Mouse (Mus musculus): ENCODE measurements around the gene Med20. TPM values are rescaled to one million over a fixed set of nuclear protein-coding genes. Genes with fewer than 3 reads are reported as not detected.
"Not testable (repeated sequence)": the region's sequence is repeated elsewhere in the genome, so short reads cannot be mapped to it uniquely, and the experiment has no call there.

Gene Med20
- polyA plus RNA-seq, 1 experiment from 2014 or later = 46.9 TPM

- no peak for DNase-seq (ENCODE audit: low spot score)
These were observed 15.1 kb upstream of the Med20 start for GRCm38 (mm10) chr17:47596162-47596838.

GRCm38 (mm10) chr17:47596839-47597164 lies 14.6 kb upstream of the Med20 start:
- no peak for DNase-seq (ENCODE audit: low spot score)

DNA sequence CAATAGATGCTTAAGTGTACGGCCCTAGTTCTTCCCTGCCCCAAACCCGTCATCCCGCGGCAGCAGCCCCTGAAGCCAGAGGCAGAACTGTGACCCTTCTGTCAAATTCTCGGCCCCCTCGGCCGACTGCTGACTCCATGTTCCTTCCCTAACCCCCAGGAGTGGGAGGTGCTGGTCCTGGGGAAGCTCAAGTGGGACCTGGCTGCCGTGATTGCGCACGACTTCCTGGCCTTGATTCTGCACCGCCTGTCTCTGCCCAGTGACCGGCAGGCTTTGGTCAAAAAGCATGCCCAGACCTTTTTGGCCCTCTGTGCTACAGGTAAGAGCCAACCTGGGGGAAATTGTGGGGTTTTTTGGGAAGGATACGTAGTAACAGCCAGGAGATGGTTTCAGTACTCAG lies 14.1 kb upstream of the Med20 start:
- DNase-seq (ENCODE audit: low spot score) = no peak

- DNase-seq (ENCODE audit: low spot score) = peak; percentile 75
These were observed 13.4 kb upstream of the Med20 start for GRCm38 (mm10) chr17:47597838-47598579.

DNA sequence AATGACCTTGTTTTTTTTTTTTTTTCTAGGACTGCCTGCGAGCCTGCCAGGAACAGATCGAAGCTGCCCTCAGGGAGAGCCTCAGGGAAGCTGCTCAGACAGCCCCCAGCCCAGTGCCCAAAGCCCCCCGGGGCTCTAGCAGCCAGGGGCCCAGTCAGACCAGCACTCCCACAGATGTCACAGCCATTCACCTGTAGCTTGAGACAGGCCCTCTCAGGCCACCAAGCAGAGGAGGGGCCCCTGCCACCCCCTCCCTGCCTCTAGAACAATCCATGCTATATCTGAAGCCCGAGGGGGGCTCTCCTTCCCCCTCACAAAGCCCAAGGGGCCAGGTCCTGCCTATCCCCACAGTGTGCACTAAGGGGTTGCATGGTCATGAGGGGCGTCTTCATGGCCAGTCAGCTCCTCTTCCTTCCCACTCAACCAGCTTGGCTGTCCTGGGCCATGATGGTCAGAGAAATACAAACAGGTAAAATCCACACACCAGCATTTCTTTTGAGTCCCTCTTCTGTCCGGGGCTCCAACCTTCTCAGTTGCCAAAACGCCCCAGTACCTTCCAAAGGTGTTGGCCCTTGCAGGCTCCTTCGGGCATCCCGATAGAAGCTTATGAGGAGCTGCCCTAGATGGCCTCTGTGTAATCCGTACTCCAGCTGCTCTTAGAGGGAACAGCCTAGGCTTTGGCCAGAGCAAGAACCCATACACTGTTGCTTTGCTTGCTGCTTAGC lies 12.6 kb upstream of the Med20 start:
- not testable (repeated sequence) for DNase-seq (ENCODE audit: low spot score)

GRCm38 (mm10) chr17:47599511-47600297 lies 11.7 kb upstream of the Med20 start:
- peak; percentile 49 for DNase-seq (ENCODE audit: low spot score)

- DNase-seq (ENCODE audit: low spot score) = peak; percentile 81
These were observed 10.6 kb upstream of the Med20 start for GRCm38 (mm10) chr17:47600601-47601388.

DNA sequence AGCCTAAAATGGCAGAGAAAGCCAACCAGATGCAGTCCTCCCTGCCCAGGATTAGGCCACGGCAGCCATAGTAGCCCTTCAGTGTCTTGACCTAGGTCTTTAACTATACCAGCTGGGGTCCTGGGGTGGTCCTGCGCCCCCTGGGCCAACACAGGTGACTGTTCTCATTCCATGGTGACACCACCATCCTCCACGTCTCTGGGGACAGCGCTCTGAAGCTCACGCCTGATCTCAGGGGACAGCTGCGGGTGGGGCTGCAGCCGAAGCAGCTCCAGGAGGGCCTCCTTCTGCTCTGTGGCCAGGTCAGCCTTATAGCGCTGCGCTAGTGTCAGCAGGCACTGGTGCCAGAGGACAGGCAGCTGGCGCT lies 10.0 kb upstream of the Med20 start:
- no peak for DNase-seq (ENCODE audit: low spot score)

DNA sequence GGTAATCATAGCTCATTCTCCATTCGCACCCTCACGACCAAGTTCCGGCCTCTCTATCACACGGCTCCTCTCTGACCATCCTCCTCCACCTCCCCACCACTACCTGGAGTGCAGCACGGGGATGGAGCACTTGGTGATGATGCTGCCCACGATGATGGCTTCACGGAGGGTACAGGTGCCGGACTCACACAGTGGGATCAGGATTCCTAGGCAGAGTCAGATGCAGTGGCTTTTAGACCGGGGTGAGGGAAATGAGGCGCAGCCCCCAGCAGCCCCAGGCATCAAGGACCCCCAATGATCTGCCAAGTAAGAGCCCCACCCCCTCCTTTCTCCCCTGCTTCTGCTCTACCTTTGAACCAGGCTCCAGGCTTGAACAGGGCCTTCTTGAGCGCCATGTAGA lies 9.1 kb upstream of the Med20 start:
- no peak for DNase-seq (ENCODE audit: low spot score)

DNA sequence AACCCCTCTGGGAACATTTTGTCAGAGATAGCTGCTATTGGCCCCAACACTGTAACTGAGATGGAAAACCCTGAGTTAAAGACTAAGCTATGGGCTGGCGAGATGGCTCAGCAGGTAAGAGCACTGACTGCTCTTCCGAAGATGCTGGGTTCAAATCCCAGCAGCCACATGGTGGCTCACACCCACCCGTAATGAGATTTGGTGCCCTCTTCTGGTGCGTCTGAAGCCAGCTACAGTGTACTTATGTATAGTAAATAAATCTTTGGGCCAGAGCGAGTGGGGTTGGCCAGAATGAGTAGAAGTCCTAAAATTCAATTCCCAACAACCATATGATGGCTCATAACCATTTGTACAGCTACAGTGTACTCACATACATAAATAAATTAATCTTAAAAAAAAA lies 5.2 kb upstream of the Med20 start:
- DNase-seq (ENCODE audit: low spot score) = peak; percentile 51

DNA sequence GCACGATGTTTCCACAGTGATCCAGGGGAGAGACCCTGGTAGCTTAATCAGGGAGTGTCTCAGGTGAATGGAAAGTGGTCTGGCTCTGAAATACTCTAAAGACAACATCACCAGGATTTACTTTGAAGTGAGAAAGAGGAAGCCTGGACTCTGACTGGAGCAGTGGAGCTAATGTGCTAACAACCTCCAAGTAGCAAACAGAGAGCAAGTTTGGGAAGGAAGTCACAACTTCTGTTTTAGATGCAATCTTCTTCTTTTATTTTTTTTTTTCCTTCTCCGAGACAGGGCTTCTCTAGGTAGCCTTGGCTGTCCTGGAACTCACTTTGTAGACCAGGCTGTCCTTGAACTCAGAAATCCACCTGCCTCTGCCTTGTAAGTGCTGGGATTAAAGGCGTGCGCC lies 2.2 kb upstream of the Med20 start:
- DNase-seq (ENCODE audit: low spot score) = no peak

DNA sequence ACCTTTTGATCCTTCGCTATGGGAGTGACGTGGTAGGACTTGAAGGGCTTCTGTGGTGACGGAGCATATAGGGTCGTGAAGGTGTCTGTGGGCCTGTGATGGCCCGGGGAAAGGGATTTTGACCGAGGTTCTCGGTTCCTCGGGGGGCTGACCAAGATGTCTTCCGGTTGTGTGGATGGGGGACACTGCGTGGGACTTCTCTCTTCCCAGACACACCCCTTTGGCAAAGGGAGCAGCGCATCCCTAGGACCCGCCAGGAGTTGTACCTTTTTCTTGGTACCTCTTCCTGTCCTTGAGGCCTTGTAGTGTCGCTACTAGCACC lies 240 bp downstream of the Med20 start:
- no peak for DNase-seq (ENCODE audit: low spot score)

DNA sequence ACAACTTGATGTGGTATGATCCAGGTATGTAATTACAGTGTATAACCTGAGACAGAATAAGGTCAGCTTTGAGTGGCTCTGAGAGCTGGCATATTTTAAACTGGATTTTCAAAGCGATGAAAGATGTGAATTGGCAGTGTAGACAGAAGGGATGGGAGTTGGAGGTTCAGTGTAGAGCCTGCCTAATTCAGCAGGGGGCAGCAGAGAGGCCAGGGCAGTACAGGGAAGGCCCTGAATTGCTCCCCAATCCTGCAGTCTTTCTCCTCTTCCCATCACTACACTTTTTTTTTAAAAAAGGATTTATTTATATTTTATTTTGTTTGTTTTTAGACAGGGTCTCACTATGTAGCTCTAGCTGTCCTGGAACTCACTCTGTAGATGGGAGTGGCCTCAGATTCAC lies 2.6 kb downstream of the Med20 start:
- no peak for DNase-seq (ENCODE audit: low spot score)

DNA sequence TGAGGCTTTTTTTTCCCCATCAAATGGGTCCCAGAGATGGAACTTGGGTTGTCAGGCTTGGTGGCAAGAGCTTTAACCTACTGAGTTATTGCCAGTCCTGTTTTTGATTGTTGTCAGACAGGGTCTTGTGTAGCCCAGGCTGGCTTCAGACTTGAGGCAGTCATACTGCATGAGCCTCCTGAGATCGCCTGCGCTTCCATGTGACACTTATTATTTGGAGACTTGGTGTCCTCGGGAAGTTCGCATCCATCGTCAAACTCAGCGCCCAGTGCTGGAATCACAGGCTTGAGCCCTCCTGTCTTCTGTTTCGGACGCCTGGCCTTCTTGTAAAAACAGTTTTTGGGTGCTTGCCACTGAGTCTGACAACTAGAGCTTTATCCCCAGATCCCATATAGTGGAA lies 4.7 kb downstream of the Med20 start:
- no peak for DNase-seq (ENCODE audit: low spot score)

DNA sequence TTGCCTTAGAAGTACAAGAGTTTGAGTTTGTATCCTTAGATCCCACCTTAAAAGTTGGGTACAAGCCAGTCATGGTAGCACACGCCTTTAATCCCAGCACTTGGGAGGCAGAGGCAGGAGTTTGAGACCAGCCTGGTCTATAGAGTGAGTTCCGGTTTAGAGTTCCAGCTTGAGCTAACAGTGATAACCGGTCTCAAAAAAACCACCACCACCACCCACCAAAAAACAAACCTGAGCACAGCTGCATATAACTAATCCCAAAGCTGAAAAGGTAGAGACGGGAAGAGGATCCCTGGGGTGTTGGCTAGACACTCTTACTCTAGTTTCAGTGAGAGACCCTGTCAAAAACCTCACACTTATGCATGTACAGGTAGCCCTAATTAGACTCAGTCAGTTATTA lies 5.3 kb downstream of the Med20 start:
- DNase-seq (ENCODE audit: low spot score) = no peak

GRCm38 (mm10) chr17:47617605-47618307 lies 6.4 kb downstream of the Med20 start:
- no peak for DNase-seq (ENCODE audit: low spot score)

DNA sequence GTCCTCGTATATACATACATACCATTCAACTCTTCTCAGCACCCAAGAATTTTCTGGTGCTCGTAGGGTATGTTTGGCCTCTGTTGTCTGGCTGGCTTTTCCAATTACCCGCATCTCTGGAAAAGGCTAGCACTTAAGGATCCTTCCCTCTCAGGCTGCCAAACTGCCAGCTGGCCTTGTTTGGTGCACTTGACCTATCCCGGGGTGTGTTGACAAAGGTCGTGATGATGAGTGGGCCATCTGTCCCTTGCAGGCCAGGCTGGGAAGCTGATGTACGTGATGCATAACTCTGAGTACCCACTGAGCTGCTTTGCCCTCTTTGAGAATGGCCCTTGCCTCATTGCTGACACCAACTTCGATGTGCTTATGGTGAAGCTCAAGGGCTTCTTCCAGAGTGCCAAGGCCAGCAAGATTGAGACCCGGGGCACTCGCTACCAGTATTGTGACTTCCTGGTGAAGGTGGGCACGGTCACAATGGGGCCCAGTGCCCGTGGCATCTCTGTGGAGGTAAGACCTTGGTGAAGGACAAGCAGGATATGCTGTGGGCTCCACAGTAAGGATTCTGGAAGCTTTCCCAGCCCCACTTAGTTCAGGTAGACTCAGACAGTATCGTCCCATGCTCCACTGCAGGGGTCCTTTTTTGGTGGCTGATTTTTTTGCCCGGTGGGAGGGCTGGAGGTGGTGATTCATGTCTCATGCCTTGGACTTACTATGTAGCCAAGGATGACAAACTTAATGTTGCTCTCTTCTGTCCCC lies 7.4 kb downstream of the Med20 start:
- no peak for DNase-seq (ENCODE audit: low spot score)

DNA sequence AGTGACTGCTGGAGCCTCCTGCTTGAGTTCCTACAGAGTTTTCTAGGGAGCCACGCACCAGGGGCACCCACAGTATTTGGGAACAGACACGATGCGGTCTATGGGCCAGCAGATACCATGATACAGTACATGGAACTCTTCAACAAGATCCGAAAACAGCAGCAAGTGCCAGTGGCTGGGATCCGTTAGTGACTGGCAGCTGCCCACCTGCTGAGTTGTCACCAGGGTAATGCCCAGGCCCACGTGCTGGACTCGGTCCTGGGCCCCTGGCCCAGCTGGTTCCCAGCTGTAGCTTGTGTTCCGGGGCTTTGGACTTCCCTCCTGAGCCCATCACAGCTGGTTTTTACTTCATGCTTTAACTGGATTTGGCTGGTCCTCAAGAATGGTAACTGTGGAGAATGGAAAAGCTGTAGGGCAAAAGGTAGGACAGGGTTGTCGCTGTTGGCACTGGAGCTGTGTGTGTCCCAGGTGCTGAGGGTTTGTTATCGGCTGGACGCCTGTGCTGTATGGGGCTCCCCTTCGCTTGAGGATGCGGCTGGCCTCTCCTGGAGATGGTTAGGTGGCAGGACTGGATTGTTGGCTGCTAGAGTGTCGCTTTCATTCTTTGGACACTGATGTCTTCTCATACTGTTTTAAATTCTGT lies 11.7 kb downstream of the Med20 start:
- no peak for DNase-seq (ENCODE audit: low spot score)

DNA sequence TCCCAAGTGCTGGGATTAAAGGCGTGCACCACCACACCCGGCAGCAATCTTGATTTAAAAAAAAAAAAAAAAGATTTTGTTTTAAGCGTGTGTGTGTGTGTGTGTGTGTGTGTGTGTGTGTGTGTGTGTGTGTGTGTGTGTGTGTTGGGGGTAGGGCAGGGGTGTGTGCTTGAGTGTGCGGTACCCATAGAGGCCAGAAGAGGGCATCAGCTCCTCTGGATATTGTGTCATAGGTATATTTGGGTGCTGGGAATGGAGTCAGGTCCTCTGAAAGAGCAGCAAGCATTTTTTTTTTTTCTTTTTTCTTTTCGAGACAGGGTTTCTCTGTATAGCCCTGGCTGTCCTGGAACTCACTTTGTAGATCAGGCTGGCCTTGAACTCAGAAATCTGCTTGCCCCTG lies 13.2 kb downstream of the Med20 start:
- not testable (repeated sequence) for DNase-seq (ENCODE audit: low spot score)
